Mouse (Mus musculus) thymus, postnatal 4 days (tissue): ENCODE measurements around the gene Fndc3a.

Experiments used
- DNase-seq: peaks from one replicate; pipeline ENCODE4 v3.0.0; 2021

Gene Fndc3a

GRCm38 (mm10) chr14:72532028-72532917, 177.5 kb downstream of the Fndc3a start:
- DNase-seq = peak; percentile 44

GRCm38 (mm10) chr14:72527126-72527525, 182.7 kb downstream of the Fndc3a start:
- DNase-seq = no peak

- no peak for DNase-seq
These were observed 190.2 kb downstream of the Fndc3a start for GRCm38 (mm10) chr14:72519561-72519960.

- no peak for DNase-seq
These were observed 191.0 kb downstream of the Fndc3a start for GRCm38 (mm10) chr14:72518786-72519185.

- DNase-seq = peak; percentile 41
These were observed 193.4 kb downstream of the Fndc3a start for GRCm38 (mm10) chr14:72516376-72516775.

GRCm38 (mm10) chr14:72506723-72507420, 202.9 kb downstream of the Fndc3a start:
- DNase-seq = no peak

GRCm38 (mm10) chr14:72506018-72506722, 203.6 kb downstream of the Fndc3a start:
- DNase-seq = peak; percentile 12

GRCm38 (mm10) chr14:72504985-72505384, 204.8 kb downstream of the Fndc3a start:
- DNase-seq = peak; percentile 22

GRCm38 (mm10) chr14:72503241-72503640, 206.6 kb downstream of the Fndc3a start:
- DNase-seq = no peak

GRCm38 (mm10) chr14:72493775-72494174, 216.0 kb downstream of the Fndc3a start:
- no peak for DNase-seq

GRCm38 (mm10) chr14:72491738-72492137, 218.1 kb downstream of the Fndc3a start, which contains the start of gene Gm9195:
Gene Gm9195 (minus strand): TSS chr14:72491838.
- DNase-seq = no peak

- DNase-seq = no peak
These were observed 219.4 kb downstream of the Fndc3a start for GRCm38 (mm10) chr14:72490367-72490766.
